Mouse (Mus musculus) neural tube, embryonic 11.5 days (tissue): ENCODE data around the gene Atp7b. TPM values are rescaled to one million over a fixed set of nuclear protein-coding genes. Genes with fewer than 3 reads are reported as not detected.

ENCODE experiments used
- ATAC-seq: fragments of 200-750 bp; cut with Nextera tagmentation; 2 replicates; pipeline ENCODE4 v1.8.0; 2017; ENCODE audit warnings: moderate number of reproducible peaks, mild to moderate bottlenecking, moderate TSS enrichment, moderate library complexity; ENCODE audit not compliant: insufficient read depth, low FRiP score, low TSS enrichment
- DNase-seq: peaks from one replicate; pipeline ENCODE4 v3.0.0-alpha.2; 2015; ENCODE audit warnings: low spot score
- H3K27ac ChIP-seq: fragments of 300-500 bp; sonication (generic); 2 replicates; pipeline ENCODE4 v1.5.1; 2014; ENCODE audit warnings: low read depth, mild to moderate bottlenecking, low read length
- H3K27me3 ChIP-seq: fragments of 300-500 bp; sonication (generic); 2 replicates; pipeline ENCODE4 v1.6.1; 2014; ENCODE audit warnings: mild to moderate bottlenecking, low read length, mixed read lengths; ENCODE audit not compliant: control insufficient read depth, insufficient read depth
- H3K36me3 ChIP-seq: fragments of 300-500 bp; sonication (generic); 2 replicates; pipeline ENCODE4 v1.6.1; 2014; ENCODE audit warnings: mild to moderate bottlenecking, low read length, moderate library complexity, mixed read lengths; ENCODE audit not compliant: control insufficient read depth, insufficient read depth
- H3K4me1 ChIP-seq: fragments of 300-500 bp; sonication (generic); 2 replicates; pipeline ENCODE4 v1.6.1; 2014; ENCODE audit warnings: low read length, mixed read lengths; ENCODE audit not compliant: control insufficient read depth, insufficient read depth
- H3K4me2 ChIP-seq: fragments of 300-500 bp; sonication (generic); 2 replicates; pipeline ENCODE4 v1.6.1; 2014; ENCODE audit warnings: low read depth, mild to moderate bottlenecking, moderate library complexity
- H3K4me3 ChIP-seq: fragments of 300-500 bp; sonication (generic); 2 replicates; pipeline ENCODE4 v1.5.1; 2014; ENCODE audit warnings: low read depth, low read length
- H3K9ac ChIP-seq: fragments of 300-500 bp; sonication (generic); 2 replicates; pipeline ENCODE4 v1.6.1; 2014; ENCODE audit warnings: mild to moderate bottlenecking, low read length
- H3K9me3 ChIP-seq: fragments of 300-500 bp; sonication (generic); 2 replicates; pipeline ENCODE4 v1.6.1; 2016; ENCODE audit warnings: low read length; ENCODE audit not compliant: control insufficient read depth
- WGBS: fragments of 180-500 bp; shearing (Covaris S2); extraction: QIAGEN DNeasy Blood & Tissue Kit; methylation state at CpG from one replicate; pipeline ENCODE4 v1.1.7; 2014; 5-methylcytosine and 5-hydroxymethylcytosine counted together
- polyA plus RNA-seq: library from polyadenylated mRNA; unstranded; fragments of >200 nt; fragmentation: Nextera tagmentation; extraction: Ambion mirVana; gene quantifications from 2 replicates; pipeline ENCODE4 v1.2.1, GENCODE M21; 2014

Gene Atp7b
- polyA plus RNA-seq, 1 experiment from 2014 or later, result 1.5 TPM

- no peak for ATAC-seq
- H3K9me3 ChIP-seq, result no peaks in the 10 kb centered on the region
- 74% methylated on average over 24 of the region's 24 CpGs for WGBS
- H3K4me1 ChIP-seq, result no peaks in the 10 kb centered on the region
- no peak overlapping the region for H3K27ac ChIP-seq
- H3K36me3 ChIP-seq, result no peaks in the 10 kb centered on the region
- no peak overlapping the region for H3K4me2 ChIP-seq
- DNase-seq, result no peak
- H3K27me3 ChIP-seq, result no peaks in the 10 kb centered on the region
- no peak overlapping the region for H3K4me3 ChIP-seq
- H3K9ac ChIP-seq, result no peak overlapping the region
Measured at GRCm38 (mm10) chr8:22013034-22013707, 46.9 kb downstream of the Atp7b start.

- DNase-seq (no peak), ATAC-seq (no peak)
- Histone ChIP-seq H3K36me3 (no peaks in the 10 kb centered on the region), H3K27me3 (no peaks in the 10 kb centered on the region), H3K4me2 (no peak overlapping the region), H3K4me3 (no peak overlapping the region), H3K4me1 (no peaks in the 10 kb centered on the region), H3K9ac (no peak overlapping the region), H3K27ac (no peak overlapping the region), H3K9me3 (no peaks in the 10 kb centered on the region)
- WGBS, result 82% methylated on average over 3 of the region's 3 CpGs
Measured at GRCm38 (mm10) chr8:22009403-22009802, 50.7 kb downstream of the Atp7b start.

GRCm38 (mm10) chr8:22006423-22006822 lies 53.7 kb downstream of the Atp7b start:
- Histone ChIP-seq H3K4me1 (no peaks in the 10 kb centered on the region), H3K9me3 (no peaks in the 10 kb centered on the region), H3K4me3 (no peak overlapping the region), H3K27ac (no peak overlapping the region), H3K27me3 (no peaks in the 10 kb centered on the region), H3K36me3 (no peaks in the 10 kb centered on the region), H3K9ac (no peak overlapping the region), H3K4me2 (no peak overlapping the region)
- 91% methylated on average over 6 of the region's 6 CpGs for WGBS
- DNase-seq (no peak), ATAC-seq (no peak)

- no peaks in the 10 kb centered on the region for H3K4me1 ChIP-seq
- DNase-seq (no peak), ATAC-seq (no peak)
- H3K36me3 ChIP-seq, result no peaks in the 10 kb centered on the region
- H3K9me3 ChIP-seq, result no peaks in the 10 kb centered on the region
- WGBS, result 84% methylated on average over 14 of the region's 14 CpGs
- H3K9ac ChIP-seq, result no peak overlapping the region
- no peak overlapping the region for H3K4me2 ChIP-seq
- H3K27ac ChIP-seq, result no peak overlapping the region
- H3K4me3 ChIP-seq, result no peak overlapping the region
- no peaks in the 10 kb centered on the region for H3K27me3 ChIP-seq
Measured at GRCm38 (mm10) chr8:22004750-22005522, 55.2 kb downstream of the Atp7b start.

GRCm38 (mm10) chr8:21995181-21995580 lies 64.9 kb downstream of the Atp7b start:
- H3K27me3 ChIP-seq, result no peaks in the 10 kb centered on the region
- H3K36me3 ChIP-seq, result no peaks in the 10 kb centered on the region
- 75% methylated on average over 3 of the region's 3 CpGs for WGBS
- ATAC-seq, result no peak
- H3K9ac ChIP-seq, result no peak overlapping the region
- no peaks in the 10 kb centered on the region for H3K4me1 ChIP-seq
- no peak for DNase-seq
- H3K4me2 ChIP-seq, result no peak overlapping the region
- no peaks in the 10 kb centered on the region for H3K9me3 ChIP-seq
- H3K4me3 ChIP-seq, result no peak overlapping the region
- no peak overlapping the region for H3K27ac ChIP-seq

GRCm38 (mm10) chr8:21992184-21992583 lies 67.9 kb downstream of the Atp7b start:
- peak; percentile 31 for DNase-seq
- Histone ChIP-seq H3K9ac (no peak overlapping the region), H3K36me3 (no peaks in the 10 kb centered on the region), H3K4me1 (no peaks in the 10 kb centered on the region), H3K4me3 (no peak overlapping the region), H3K27me3 (no peaks in the 10 kb centered on the region), H3K4me2 (no peak overlapping the region), H3K27ac (no peak overlapping the region), H3K9me3 (no peaks in the 10 kb centered on the region)
- no peak; the same call in 1 of the 2 replicates for ATAC-seq
- 29% methylated on average over 6 of the region's 6 CpGs for WGBS

- Histone ChIP-seq H3K9ac (no peak overlapping the region), H3K27me3 (no peaks in the 10 kb centered on the region), H3K9me3 (no peaks in the 10 kb centered on the region), H3K27ac (no peak overlapping the region), H3K4me3 (no peak overlapping the region), H3K4me1 (no peaks in the 10 kb centered on the region), H3K36me3 (no peaks in the 10 kb centered on the region), H3K4me2 (no peak overlapping the region)
- no peak for ATAC-seq
- DNase-seq, result no peak
- 63% methylated on average over 8 of the region's 8 CpGs for WGBS
Measured at GRCm38 (mm10) chr8:21981664-21982337, 78.3 kb downstream of the Atp7b start.

GRCm38 (mm10) chr8:21978193-21978592 lies 81.9 kb downstream of the Atp7b start:
- H3K4me3 ChIP-seq, result no peak overlapping the region
- H3K27ac ChIP-seq, result no peak overlapping the region
- H3K9me3 ChIP-seq, result no peaks in the 10 kb centered on the region
- H3K27me3 ChIP-seq, result no peaks in the 10 kb centered on the region
- DNase-seq (no peak), ATAC-seq (no peak)
- H3K9ac ChIP-seq, result no peak overlapping the region
- H3K36me3 ChIP-seq, result no peaks in the 10 kb centered on the region
- H3K4me1 ChIP-seq, result no peaks in the 10 kb centered on the region
- WGBS, result 70% methylated on average over 4 of the region's 4 CpGs
- H3K4me2 ChIP-seq, result no peak overlapping the region
